Mouse (Mus musculus): Measurements from ENCODE around the gene Hmcn1. TPM values are rescaled to one million over a fixed set of nuclear protein-coding genes. Genes with fewer than 3 reads are reported as not detected.

The Hmcn1 gene
- total RNA-seq, 2 experiments from 2014 or later, result 12.9 to 13.1 TPM

GRCm38 (mm10) chr1:150711438-150711837 is 281.8 kb downstream of the Hmcn1 start:
- intact Hi-C loops (cut with DNase I), result no loop called here

GRCm38 (mm10) chr1:150706502-150706901 is 286.7 kb downstream of the Hmcn1 start:
- no peak for DNase-seq
- intact Hi-C loops (cut with DNase I), result no loop called here

More at GRCm38 (mm10) chr1:150711438-150711837, 281.8 kb downstream of the Hmcn1 start:
- peak; percentile 4 to 5 for DNase-seq

DNA sequence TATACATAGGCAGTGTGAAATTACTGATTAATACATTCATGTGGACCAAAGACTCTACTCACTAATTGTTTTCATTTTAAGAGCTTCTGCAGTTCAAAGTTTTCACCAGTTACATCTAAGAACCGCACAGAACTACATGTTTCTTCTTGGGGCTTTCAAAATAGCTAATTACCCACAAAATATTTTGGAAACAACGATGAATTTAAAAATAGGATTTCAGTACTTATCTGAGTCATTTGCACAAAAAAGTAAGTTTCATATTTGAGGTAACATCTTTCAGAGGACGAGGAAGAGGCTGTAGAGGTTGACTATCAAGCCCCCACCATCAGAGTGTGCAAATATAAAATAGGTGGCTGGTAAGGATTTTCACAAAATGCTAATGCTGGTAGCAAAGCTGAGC is 295.5 kb downstream of the Hmcn1 start:
- DNase-seq, result no peak
- intact Hi-C loops (cut with DNase I), result no loop called here

DNA sequence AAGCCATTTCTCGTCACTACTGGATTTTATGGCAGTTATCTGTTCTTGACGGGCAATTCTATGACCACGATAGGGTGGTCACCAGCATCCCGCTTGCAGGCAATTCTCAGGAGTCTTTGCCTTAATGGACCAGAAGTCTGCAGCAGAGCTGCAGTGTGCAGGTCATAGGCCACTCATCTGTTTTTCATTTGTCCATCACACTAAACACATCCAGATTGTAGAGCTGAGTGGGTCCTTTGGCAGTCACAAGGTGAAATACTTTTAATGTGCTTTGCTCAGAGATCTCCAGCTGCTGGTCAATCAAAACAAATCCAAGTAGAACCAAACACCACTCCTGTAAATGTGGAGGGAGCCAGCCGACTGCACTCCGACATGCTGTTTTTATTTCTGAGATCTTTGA is 311.2 kb downstream of the Hmcn1 start:
- DNase-seq, result no peak
- intact Hi-C loops (cut with DNase I), result no loop called here

DNA sequence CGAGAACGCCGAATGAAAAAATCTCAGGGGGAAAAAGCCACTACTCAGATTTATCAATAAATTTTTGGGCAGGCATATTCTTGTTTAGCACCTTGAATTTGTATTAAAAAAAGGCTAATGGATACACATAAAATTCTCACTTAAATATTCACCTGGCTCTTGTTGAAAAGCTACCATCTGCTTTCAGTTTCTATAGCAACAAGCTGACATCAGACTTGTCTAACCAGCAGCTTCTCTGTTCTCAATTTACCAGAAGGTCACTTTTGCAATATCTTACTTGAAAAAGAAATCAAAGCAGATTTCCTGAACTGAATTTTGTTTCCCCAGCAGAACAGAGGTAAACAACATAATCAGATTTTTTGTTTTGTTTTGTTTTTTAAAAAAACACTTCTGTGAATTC is 311.8 kb downstream of the Hmcn1 start:
- intact Hi-C loops (cut with DNase I), result no loop called here
- no peak for DNase-seq

DNA sequence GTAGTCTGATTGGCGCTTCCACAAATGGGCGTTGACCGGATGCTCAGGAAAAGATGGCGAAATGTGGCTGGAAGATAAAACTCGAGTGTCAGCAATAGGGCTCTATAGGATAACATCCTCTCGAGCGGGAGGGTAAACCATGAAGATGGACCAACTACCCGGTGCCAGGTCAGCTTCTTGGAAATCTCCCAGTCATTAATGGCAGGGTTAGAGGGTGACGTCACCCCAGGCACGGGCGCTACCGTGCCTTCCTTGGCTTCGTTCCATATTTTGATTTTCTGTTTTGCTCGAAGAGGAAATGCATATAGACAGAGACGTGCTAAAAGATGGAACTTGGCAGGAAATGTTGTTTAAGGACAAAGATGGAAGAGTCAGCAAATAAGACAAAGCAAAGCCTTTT is 312.2 kb downstream of the Hmcn1 start:
- no peak for DNase-seq

GRCm38 (mm10) chr1:150680345-150680744 is 312.9 kb downstream of the Hmcn1 start:
- no peak for DNase-seq
- intact Hi-C loops (cut with DNase I), result no loop called here

More for the DNA sequence above, 312.2 kb downstream of the Hmcn1 start:
- intact Hi-C loops (cut with DNase I), result no loop called here

DNA sequence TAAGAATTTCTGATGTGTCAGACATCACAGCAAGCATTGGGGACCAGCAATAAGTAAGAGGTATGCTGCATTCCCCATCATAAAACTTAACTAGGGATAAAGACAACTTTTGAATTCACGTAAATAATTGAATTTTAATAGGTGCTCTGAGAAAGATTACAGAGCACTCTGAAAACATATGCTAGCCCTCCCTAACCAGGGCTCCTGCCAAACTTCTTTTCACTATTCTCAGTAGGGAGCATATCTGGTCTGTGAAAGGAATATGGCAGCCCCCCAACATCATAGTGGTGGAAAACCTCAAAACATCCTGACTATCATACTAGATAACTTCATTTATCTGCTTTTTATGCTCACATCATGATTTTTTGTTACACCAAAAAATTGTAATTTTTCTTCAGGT is 347.9 kb downstream of the Hmcn1 start:
- no peak for DNase-seq
- intact Hi-C loops (cut with DNase I), result no loop called here

DNA sequence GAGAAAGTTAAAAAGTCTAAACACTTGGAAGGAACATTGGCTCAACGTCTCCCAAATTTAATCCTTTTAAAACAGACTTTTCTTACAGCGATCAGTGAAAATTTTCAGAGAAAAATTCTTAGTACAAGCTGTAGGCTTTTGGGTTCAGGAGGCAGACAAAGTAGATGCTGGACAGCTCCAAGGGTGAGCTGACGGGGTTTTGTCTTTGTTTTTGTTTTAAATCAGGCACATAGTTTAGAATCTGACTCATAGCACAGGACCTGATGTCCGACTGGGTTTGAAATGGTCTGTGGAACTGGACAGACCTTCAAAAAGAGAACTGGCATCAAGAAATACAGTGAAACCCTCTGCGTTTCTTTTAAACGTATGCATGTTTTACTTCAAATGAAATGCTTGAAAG is 353.7 kb downstream of the Hmcn1 start:
- intact Hi-C loops (cut with DNase I), result no loop called here
- DNase-seq, result no peak

GRCm38 (mm10) chr1:150632506-150632905 is 360.7 kb downstream of the Hmcn1 start:
- DNase-seq, result no peak
- intact Hi-C loops (cut with DNase I), result no loop called here

- DNase-seq, result no peak
Observed at GRCm38 (mm10) chr1:150631856-150632171, 361.4 kb downstream of the Hmcn1 start.

DNA sequence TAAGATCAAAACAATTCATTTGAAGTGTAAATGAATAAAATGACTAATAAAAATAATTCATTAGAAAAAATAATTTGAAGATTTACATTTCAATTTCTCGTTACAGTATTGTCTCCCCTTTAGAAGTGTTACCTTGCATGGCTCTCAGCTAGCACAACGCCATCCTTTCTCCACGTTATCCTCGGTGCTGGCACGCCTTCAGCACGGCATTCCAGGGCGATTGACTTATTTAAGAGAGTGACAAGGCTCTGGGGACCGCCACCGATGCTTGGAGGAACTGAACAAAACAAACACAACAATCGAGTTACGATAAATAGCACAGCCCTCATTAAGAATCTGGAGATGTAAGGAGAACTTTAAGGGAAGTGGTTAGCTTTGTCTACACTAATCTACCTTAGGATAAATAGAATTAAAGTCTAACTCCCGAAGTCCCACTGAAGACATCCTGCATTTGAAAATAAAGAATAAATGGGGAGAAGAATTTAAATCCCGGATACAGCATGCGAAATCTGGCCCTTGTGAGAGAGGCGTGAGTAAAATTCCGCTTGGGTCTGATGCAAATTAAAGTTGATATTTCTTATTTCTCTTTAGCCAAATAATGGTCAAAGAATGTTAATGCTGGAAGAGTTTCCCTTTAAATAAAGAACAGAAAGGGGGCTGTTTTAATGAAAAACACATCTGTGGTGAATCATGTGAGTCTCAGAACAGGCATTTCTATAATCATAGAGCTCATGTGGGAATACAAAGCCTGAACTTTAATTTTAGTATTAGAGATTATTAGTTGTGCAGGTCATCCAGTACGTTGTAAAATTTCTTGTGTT is 362.0 kb downstream of the Hmcn1 start:
- DNase-seq, result no peak
- intact Hi-C loops (cut with DNase I), result no loop called here

More at GRCm38 (mm10) chr1:150631856-150632171, 361.4 kb downstream of the Hmcn1 start:
- intact Hi-C loops (cut with DNase I), result no loop called here

DNA sequence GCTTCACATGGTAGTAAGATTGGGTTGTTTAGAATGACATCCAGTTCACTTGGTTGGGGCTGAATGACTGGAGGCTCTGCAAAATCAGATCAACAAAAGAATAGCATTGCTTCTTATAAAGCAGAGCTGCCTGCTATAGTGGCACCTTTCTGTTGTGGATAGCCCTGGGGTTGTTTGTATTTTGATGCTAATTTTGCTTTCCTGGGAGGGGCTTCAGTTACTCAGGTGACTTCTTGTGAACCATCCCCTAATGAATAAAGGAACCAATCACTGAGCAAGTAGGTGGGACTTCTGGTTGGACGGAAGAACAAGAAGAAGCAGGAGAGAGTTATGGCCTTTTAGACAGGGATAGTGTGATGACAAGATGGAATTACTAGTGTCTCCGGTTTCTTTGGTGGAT is 370.0 kb downstream of the Hmcn1 start:
- DNase-seq, result no peak
- intact Hi-C loops (cut with DNase I), result no loop called here

GRCm38 (mm10) chr1:150610539-150610938 is 382.7 kb downstream of the Hmcn1 start:
- no peak for DNase-seq
- intact Hi-C loops (cut with DNase I), result no loop called here

DNA sequence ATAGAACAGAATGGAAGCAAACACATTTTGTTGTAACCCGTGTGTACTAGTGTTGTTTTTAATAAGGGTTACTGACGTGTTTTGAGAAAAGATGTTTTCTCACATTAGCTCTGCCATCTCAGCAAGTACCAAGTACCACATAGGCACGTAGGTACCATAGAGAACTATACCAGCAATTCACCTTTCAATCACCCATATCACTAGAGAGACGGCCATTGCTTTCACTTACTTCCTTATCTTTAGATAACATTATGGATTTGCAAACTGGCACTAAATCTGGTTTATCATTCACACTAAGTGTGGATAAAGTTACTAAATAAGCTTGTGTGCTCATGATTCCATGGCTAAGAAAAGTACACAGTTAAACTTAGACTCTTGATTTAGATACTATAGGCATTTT is 387.1 kb downstream of the Hmcn1 start:
- intact Hi-C loops (cut with DNase I), result no loop called here
- no peak for DNase-seq

GRCm38 (mm10) chr1:150593614-150594013 is 399.6 kb downstream of the Hmcn1 start:
- no peak for DNase-seq
- intact Hi-C loops (cut with DNase I), result loop anchor here (10.0 kb wide), 1 partner anchor 149 kb away; no protein-coding TSS in a partner anchor

GRCm38 (mm10) chr1:150591253-150591652 is 402.0 kb downstream of the Hmcn1 start:
- intact Hi-C loops (cut with DNase I), result loop anchor here (1.0 to 10.0 kb wide), 2 partner anchors 51 to 146 kb away; no protein-coding TSS in a partner anchor
- peak; percentile 28 to 64 for DNase-seq

DNA sequence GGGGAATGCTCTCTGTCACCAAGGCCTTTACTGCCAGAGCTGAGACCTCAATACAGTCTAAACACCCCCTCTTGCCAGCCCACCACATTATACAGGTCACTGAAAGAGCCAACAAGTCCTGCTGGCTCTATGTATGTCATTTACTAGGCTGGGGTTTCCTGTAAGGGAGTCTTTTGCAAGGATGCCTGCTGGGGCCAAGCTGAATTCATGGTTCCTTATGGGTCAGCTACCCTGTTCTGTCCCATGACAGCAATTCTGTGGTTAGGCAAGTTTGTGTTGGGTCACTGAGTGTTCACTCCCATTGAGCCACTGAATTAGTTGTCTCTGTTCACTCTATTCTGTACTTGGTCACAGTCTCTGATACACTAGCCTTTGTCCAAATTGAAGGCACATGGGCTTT is 405.8 kb downstream of the Hmcn1 start:
- intact Hi-C loops (cut with DNase I), result no loop called here
- DNase-seq, result no peak

DNA sequence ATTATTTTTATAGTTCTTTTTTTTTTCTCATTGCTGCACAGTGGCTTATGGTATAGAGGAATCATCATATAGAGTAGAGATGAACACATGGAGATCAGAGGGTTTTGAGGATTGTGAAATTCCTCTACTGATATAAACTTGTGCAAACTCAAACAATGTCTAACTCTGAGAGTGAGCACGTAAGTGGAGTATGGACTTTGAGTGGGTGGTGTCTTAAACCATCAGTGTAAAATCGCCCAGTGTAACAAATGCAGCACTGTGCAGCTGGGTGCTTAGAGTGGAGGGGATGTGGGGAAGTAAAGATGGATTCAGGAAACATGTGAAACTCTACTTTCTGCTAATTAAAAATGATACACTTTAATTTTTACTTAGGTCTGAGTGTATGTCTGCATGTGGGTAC is 408.8 kb downstream of the Hmcn1 start:
- intact Hi-C loops (cut with DNase I), result no loop called here
- DNase-seq, result no peak

GRCm38 (mm10) chr1:150583734-150584133 is 409.5 kb downstream of the Hmcn1 start:
- intact Hi-C loops (cut with DNase I), result no loop called here
- DNase-seq, result no peak

- intact Hi-C loops (cut with DNase I), result no loop called here
- peak in 1 of 2 experiments; percentile 5 for DNase-seq
Observed at GRCm38 (mm10) chr1:150580561-150580960, 412.7 kb downstream of the Hmcn1 start.

DNA sequence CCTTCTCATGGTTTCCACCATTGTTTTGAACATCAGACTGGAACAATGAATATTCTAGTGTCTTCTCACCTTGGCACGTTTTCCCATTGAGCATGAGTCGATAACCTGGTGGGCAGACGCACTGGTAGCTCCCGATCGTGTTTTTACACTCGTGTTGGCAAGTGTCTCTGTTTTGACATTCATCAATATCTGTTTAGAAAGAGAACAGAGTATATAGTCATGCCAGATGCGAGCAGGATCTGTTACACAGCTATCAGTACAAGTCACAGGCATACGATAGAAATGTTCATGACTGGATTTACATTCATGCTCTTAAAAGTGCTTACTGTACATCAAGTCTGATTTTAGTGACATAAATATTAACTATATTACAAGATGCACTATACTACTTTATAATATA is 419.8 kb downstream of the Hmcn1 start:
- DNase-seq, result no peak
- intact Hi-C loops (cut with DNase I), result no loop called here

All from heart, postnatal 36 days (tissue).